Comparison of ENCODE assay signal across 8 mouse cellular contexts in genomic region chr8:93430637-93431036, GRCm38 (mm10). TPM values are rescaled to one million over a fixed set of nuclear protein-coding genes. Genes with fewer than 3 reads are reported as not detected.
DNase-seq lines count a peak whose midpoint lies in the region; ATAC-seq and TF ChIP-seq lines count a peak whose summit lies in the region.

No protein-coding gene starts in this region.

- no peak overlapping the region for H3K27ac ChIP-seq in gastrocnemius, adult 2 months
- H3K27ac ChIP-seq in liver, embryonic 14.5 days, result no peak overlapping the region

- TF ChIP-seq CTCF in gastrocnemius, adult 2 months (IDR thresholded peaks at IDR 0.05), result peak; percentile 76
- TF ChIP-seq CTCF in liver, embryonic 14.5 days (IDR thresholded peaks at IDR 0.05; ENCODE audit: low read depth), result peak; percentile 69

- no peaks in the 10 kb centered on the region for H3K27me3 ChIP-seq in liver, embryonic 14.5 days (ENCODE audit: control insufficient read depth, insufficient read depth, low read length)

- no peaks in the 10 kb centered on the region for H3K36me3 ChIP-seq in liver, embryonic 14.5 days (replicated peaks; ENCODE audit: control insufficient read depth, insufficient read depth, low read depth)

- H3K9ac ChIP-seq in liver, embryonic 14.5 days (replicated peaks), result no peak overlapping the region

- no peaks in the 10 kb centered on the region for H3K4me1 ChIP-seq in liver, embryonic 14.5 days (replicated peaks; ENCODE audit: control insufficient read depth in 2 of 2, insufficient read depth in 2 of 2, low read length in 1 of 2)

- H3K4me2 ChIP-seq in liver, embryonic 14.5 days (ENCODE audit: low read depth), result no peak overlapping the region

- no peaks in the 10 kb centered on the region for H3K9me3 ChIP-seq in liver, embryonic 14.5 days (ENCODE audit: control insufficient read depth, low read length)

- 1% methylated on average over 3 of the region's 3 CpGs for WGBS in liver, embryonic 14.5 days (ENCODE audit: insufficient replicate concordance)

- DNase-seq in 416B (ENCODE audit: low read depth), result peak; percentile 61
- DNase-seq in NIH3T3 (ENCODE audit: low read depth), result peak; percentile 80
- DNase-seq in cerebellum, postnatal 10 days, result peak; percentile 83 to 85
- DNase-seq in gastrocnemius, adult 2 months, result peak; percentile 62
- DNase-seq in kidney, postnatal 25 days, result peak; percentile 47 to 69
- peak in 2 of 3 experiments; percentile 0 to 10 for DNase-seq in liver, embryonic 14.5 days (ENCODE audit: low read depth in 3 of 3, low spot score in 3 of 3)
- peak; percentile 85 for DNase-seq in retina, postnatal 1 day
- DNase-seq in spleen, postnatal 36 days (ENCODE audit: low spot score in 2 of 2), result no peak

- no peak for ATAC-seq in liver, embryonic 14.5 days (ENCODE audit: insufficient read depth)

- TF ChIP-seq EP300 in liver, embryonic 14.5 days (IDR thresholded peaks at IDR 0.05; ENCODE audit: low read depth), result no peak

- intact Hi-C loops in gastrocnemius, adult 2 months (cut with DNase I), result loop anchor here (2.0 kb wide), 1 partner anchor 372 kb away; no protein-coding TSS in a partner anchor

- no peak overlapping the region for H3K4me3 ChIP-seq in gastrocnemius, adult 2 months
- H3K4me3 ChIP-seq in liver, embryonic 14.5 days (ENCODE audit: insufficient read depth in 1 of 2, low read depth in 2 of 2, low read length in 2 of 2), result no peak overlapping the region

RNA-seq across cellular contexts. Expression of gene Ces1h, which starts 51.1 kb away (rescaled TPM):
- total RNA-seq in gastrocnemius, adult 2 months (2021), result not detected
- not detected in 2 replicates for polyA plus RNA-seq in liver, embryonic 14.5 days (2012; rRNA removed)
- polyA plus RNA-seq in liver, embryonic 14.5 days (2014; fragmentation: Nextera tagmentation; extraction: Ambion mirVana), result not detected in 2 replicates

Comparison
In these comparisons a context has a peak if more than half of its experiments do, and no peak if none do; other contexts are left out.
1. DNase-seq: peak in 416B (single experiment), NIH3T3 (single experiment), cerebellum, postnatal 10 days (2 of 2), gastrocnemius, adult 2 months (single experiment), kidney, postnatal 25 days (2 of 2), liver, embryonic 14.5 days (2 of 3) and retina, postnatal 1 day (single experiment); none in spleen, postnatal 36 days (0 of 2).